Mouse (Mus musculus) heart, embryonic 11.5 days (tissue): ENCODE data around the gene Efna3. TPM values are rescaled to one million over a fixed set of nuclear protein-coding genes. Genes with fewer than 3 reads are reported as not detected.

Experiments used
- ATAC-seq: fragments of 200-750 bp; cut with Nextera tagmentation; replicated peaks from 2 replicates; pipeline ENCODE4 v1.8.0; 2017; ENCODE audit warnings: moderate library complexity; ENCODE audit not compliant: insufficient number of reproducible peaks, low FRiP score, low TSS enrichment
- H3K27ac ChIP-seq: fragments of 300-500 bp; sonication (generic); 2 replicates; pipeline ENCODE4 v1.5.1; 2014; ENCODE audit warnings: mild to moderate bottlenecking, low read depth, low read length
- H3K27me3 ChIP-seq: fragments of 300-500 bp; sonication (generic); 2 replicates; pipeline ENCODE4 v1.6.1; 2014; ENCODE audit warnings: mild to moderate bottlenecking, low read length, mixed read lengths; ENCODE audit not compliant: control insufficient read depth, insufficient read depth
- H3K36me3 ChIP-seq: fragments of 300-500 bp; sonication (generic); 2 replicates; pipeline ENCODE4 v1.6.1; 2014; ENCODE audit warnings: mild to moderate bottlenecking, low read length, moderate library complexity, mixed read lengths; ENCODE audit not compliant: control insufficient read depth, insufficient read depth
- H3K4me1 ChIP-seq: fragments of 300-500 bp; sonication (generic); 2 replicates; pipeline ENCODE4 v1.6.1; 2014; ENCODE audit warnings: low read length; ENCODE audit not compliant: control insufficient read depth, insufficient read depth
- H3K4me2 ChIP-seq: fragments of 300-500 bp; sonication (generic); 2 replicates; pipeline ENCODE4 v1.6.1; 2014; ENCODE audit warnings: mild to moderate bottlenecking, moderate library complexity
- H3K4me3 ChIP-seq: fragments of 300-500 bp; sonication (generic); 2 replicates; pipeline ENCODE4 v1.5.1; 2014; ENCODE audit warnings: low read depth, low read length
- H3K9ac ChIP-seq: fragments of 300-500 bp; sonication (generic); 2 replicates; pipeline ENCODE4 v1.6.1; 2014; ENCODE audit warnings: mild to moderate bottlenecking, low read depth, low read length, moderate library complexity
- H3K9me3 ChIP-seq: fragments of 300-500 bp; sonication (generic); replicated peaks from 2 replicates; pipeline ENCODE4 v1.6.1; 2016; ENCODE audit warnings: low read length; ENCODE audit not compliant: control insufficient read depth
- WGBS: fragments of 180-500 bp; shearing (Covaris S2); extraction: QIAGEN DNeasy Blood & Tissue Kit; methylation state at CpG from one replicate; pipeline ENCODE4 v1.1.7; 2014; ENCODE audit not compliant: insufficient replicate concordance; 5-methylcytosine and 5-hydroxymethylcytosine counted together
- polyA plus RNA-seq: library from polyadenylated mRNA; unstranded; fragments of >200 nt; fragmentation: Nextera tagmentation; extraction: Ambion mirVana; gene quantifications from 2 replicates; pipeline ENCODE4 v1.2.1, GENCODE M21; 2014

Gene Efna3
- polyA plus RNA-seq, 1 experiment from 2014 or later = 1.9 TPM

DNA sequence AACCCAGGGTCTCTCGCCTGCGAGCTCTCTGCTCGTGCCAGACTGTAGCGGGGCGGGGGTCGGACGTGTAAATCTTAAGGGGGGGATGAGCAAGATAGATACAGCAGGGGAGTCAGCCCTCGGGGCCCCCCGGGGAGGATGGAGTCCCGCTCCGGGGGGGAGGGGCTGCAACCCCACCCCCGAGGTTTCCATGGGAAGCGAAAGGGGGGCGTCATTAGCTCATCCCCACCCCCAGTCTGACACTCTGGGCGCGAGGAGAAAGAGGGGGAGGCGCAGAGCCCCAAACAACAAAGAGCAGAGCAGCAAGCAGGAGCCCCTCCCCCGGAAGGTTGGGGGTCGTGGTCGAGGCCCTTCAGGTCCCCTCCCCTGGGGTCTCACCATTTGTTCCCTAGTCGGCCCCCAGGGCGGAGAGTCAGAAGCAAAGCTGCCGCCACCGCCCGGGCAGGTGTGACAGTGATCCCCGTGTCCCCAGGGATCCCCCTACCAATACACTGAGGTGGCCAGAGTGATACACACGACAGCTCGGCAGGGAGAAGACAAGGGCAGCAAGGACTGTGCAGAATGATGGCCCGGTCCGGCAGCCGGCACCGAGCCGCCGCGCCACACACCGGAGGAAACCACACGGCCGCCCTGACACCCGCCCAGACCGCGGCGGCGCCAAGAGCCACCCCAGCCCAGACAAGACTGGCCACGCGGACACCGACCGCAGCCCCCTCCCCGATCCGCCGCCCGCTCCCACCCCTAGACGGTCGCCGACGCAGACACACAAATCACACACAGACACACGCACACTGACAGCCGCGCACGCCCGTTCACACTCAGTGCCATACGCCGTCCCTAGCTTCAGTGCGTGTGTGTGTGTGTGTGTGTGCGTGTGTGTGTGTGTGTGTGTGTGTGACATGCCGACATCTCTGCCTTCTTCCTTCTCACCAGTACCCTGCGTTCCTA is 1.3 kb downstream of the Efna3 start:
- H3K4me1 ChIP-seq = peaks cover 39% of the 10 kb centered on the region
- peak overlapping the region; percentile 92 for H3K4me2 ChIP-seq
- 1% methylated on average over 59 of the region's 66 CpGs for WGBS
- no peak for ATAC-seq
- H3K9me3 ChIP-seq = no peaks in the 10 kb centered on the region
- H3K4me3 ChIP-seq = peak overlapping the region; percentile 66
- H3K27ac ChIP-seq = no peak overlapping the region
- peaks cover 68% of the 10 kb centered on the region for H3K27me3 ChIP-seq
- H3K36me3 ChIP-seq = no peaks in the 10 kb centered on the region
- peak overlapping the region; percentile 62; the same call in 1 of the 2 replicates for H3K9ac ChIP-seq

DNA sequence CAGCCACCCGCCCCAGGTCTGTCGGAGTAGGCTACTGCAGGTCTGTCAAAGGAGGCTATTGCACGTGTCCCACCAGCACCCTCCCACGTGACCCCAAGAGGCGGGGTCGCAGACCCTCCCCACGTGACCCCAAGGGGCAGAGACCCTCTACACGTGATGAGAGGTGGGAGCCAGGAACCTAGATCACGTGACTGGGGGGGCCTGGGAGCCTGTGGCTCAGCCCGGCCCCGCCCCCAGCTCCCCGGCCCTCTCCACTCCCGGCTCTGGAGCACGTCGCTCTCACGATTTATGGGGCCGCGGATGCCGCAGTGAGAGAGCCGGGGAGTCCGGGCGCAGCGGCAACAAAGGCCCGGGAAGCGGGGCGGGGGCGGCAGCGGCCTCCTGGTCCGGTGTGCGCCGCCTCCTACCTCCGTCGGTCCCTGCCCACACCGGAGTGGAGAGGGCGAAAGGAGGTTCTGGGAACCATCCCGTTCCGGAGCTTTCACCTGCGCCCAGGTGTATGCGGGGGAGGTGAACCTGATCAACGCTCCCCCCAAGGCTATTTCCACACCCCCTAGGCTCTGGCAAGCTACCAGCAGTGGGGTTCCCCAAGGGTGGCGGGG is 2.1 kb downstream of the Efna3 start:
- H3K27me3 ChIP-seq = peaks cover 72% of the 10 kb centered on the region
- H3K4me1 ChIP-seq = peaks cover 45% of the 10 kb centered on the region
- 0 out of 2 replicates have a peak, but pooled peaks have one; percentile 31 for ATAC-seq
- peak overlapping the region; percentile 62; the same call in 1 of the 2 replicates for H3K9ac ChIP-seq
- under 1% methylated on average over 37 of the region's 41 CpGs for WGBS
- H3K36me3 ChIP-seq = no peaks in the 10 kb centered on the region
- H3K9me3 ChIP-seq = no peaks in the 10 kb centered on the region
- H3K4me2 ChIP-seq = peak overlapping the region; percentile 92
- H3K4me3 ChIP-seq = peak overlapping the region; percentile 66
- H3K27ac ChIP-seq = no peak overlapping the region

DNA sequence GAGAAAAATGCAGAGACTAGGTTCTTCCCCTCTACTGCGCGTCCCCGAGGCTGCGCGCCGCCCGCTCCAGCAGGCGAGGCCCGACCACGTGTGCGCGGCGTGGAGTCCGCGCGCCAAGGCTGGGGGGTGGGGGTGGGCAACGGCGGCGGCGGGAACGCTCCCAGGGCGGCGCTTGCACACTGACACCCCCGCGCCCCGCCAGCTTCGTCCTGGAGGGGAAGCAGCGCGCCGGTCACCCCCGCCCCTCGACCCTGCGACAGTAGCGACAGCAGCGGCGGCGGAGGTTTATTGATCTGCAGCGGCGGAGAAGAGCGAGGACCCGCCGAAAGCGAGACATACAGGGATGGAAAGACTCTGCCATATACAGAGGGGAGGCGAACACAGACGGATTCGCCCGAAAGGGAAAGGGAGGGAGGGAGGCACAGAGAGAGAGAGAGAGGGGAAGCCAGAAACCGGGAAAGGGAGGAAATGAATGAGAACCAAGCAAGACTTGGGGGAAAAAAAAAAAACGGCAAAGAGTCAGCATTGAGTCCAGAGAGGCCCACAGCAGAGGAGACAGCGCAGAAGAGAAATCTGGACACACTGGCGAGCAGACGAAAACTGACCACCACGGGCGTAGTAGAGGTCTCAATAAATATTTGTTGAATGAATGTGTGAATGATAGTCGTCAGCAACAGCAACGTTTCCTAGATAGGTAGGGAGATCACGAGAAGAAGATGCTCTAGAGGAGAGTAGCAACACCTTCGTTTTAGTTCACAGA is 3.0 kb downstream of the Efna3 start:
- H3K4me3 ChIP-seq = peak overlapping the region; percentile 66
- H3K36me3 ChIP-seq = no peaks in the 10 kb centered on the region
- H3K4me2 ChIP-seq = peak overlapping the region; percentile 92
- peaks cover 72% of the 10 kb centered on the region for H3K27me3 ChIP-seq
- no peak overlapping the region for H3K27ac ChIP-seq
- peak overlapping the region; percentile 58; the same call in 1 of the 2 replicates for H3K9ac ChIP-seq
- no peaks in the 10 kb centered on the region for H3K9me3 ChIP-seq
- H3K4me1 ChIP-seq = peaks cover 53% of the 10 kb centered on the region
- no peak for ATAC-seq
- 4% methylated on average over 57 of the region's 58 CpGs for WGBS

DNA sequence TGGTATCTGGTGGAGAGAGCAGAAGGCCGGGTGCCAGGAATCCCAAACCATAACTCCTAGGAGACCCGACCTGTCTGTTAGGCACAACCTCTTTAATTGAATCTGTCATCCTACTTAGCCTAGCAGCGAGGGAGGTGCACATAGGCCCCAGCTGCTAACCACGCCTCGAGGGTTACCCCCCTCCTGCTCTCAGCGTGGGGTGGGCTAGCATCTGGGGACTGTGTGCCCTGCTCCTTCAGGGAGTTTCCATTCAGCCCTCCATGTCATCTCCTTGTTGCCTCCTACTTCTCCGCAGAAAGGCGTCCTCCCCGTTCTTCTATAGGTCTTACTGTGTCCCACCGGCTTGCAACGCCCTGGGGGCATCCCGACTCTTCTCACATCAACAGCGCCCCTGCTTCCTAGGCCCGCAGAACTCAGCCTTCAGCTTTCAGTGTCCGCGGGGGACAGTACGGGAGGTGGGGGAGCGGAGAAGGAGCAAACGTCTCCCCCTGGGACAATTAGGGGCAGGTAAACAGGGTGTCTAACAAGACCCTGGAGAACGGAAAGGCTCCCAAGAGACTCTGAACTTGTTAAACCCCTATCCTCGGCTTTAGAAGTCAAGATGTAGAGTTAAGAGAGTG is 3.7 kb downstream of the Efna3 start:
- Histone ChIP-seq H3K9me3 (no peaks in the 10 kb centered on the region), H3K4me3 (peak overlapping the region; percentile 66), H3K4me2 (peak overlapping the region; percentile 92), H3K27ac (no peak overlapping the region), H3K4me1 (peaks cover 53% of the 10 kb centered on the region), H3K9ac (peak overlapping the region; percentile 58; the same call in 1 of the 2 replicates), H3K27me3 (peaks cover 72% of the 10 kb centered on the region), H3K36me3 (no peaks in the 10 kb centered on the region)
- ATAC-seq = no peak
- WGBS = 8% methylated on average over 21 of the region's 21 CpGs

DNA sequence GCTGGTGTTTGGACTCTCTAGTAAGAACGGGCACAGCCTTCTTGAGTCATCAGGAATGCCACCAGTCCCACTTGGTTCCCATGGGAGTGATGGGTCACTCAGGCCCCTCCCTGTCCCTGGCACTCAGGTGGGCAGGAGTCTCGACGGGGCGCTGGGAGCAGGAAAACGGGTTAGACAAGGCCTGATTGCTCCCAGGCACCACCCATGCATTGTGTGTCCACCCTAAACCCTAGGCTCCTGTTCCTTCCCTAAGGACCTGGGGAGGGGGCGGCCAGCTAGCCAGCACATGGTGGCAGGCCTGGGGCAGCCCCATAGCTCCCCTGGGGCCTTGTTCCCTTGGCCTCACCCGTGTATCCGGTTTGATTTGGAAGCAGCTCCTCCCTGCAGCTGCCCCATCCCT is 4.4 kb downstream of the Efna3 start:
- H3K4me3 ChIP-seq = no peak overlapping the region
- 68% methylated on average over 8 of the region's 8 CpGs for WGBS
- no peak overlapping the region for H3K9ac ChIP-seq
- no peaks in the 10 kb centered on the region for H3K36me3 ChIP-seq
- no peak for ATAC-seq
- H3K27me3 ChIP-seq = peaks cover 68% of the 10 kb centered on the region
- H3K9me3 ChIP-seq = no peaks in the 10 kb centered on the region
- H3K27ac ChIP-seq = no peak overlapping the region
- no peak overlapping the region for H3K4me2 ChIP-seq
- peaks cover 53% of the 10 kb centered on the region for H3K4me1 ChIP-seq

DNA sequence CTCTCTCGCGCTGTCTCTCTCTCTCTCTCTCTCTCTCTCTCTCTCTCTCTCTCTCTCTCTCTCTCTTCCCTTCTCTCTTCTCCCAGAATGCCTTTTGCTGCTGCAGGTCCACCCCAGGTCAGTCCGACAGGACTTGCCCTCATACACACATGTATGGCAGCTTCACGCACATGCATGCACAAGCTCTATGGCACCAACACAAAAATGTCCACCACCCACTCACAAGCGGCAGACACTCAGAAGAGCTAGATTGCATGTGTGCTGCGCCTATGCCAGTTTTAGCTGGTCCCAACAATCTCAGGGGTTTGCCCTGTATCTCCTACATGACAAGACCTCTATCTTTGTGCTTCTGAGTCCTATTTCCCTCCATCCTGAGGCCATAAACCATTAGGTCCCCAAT is 5.5 kb downstream of the Efna3 start:
- no peak overlapping the region for H3K4me3 ChIP-seq
- no peak overlapping the region for H3K9ac ChIP-seq
- peaks cover 58% of the 10 kb centered on the region for H3K27me3 ChIP-seq
- no peak for ATAC-seq
- no peaks in the 10 kb centered on the region for H3K9me3 ChIP-seq
- H3K4me2 ChIP-seq = 0 out of 2 replicates have a peak overlapping the region, but pooled peaks have one; percentile 19
- peaks cover 48% of the 10 kb centered on the region for H3K4me1 ChIP-seq
- H3K27ac ChIP-seq = no peak overlapping the region
- H3K36me3 ChIP-seq = no peaks in the 10 kb centered on the region
- 57% methylated on average over 6 of the region's 6 CpGs for WGBS

DNA sequence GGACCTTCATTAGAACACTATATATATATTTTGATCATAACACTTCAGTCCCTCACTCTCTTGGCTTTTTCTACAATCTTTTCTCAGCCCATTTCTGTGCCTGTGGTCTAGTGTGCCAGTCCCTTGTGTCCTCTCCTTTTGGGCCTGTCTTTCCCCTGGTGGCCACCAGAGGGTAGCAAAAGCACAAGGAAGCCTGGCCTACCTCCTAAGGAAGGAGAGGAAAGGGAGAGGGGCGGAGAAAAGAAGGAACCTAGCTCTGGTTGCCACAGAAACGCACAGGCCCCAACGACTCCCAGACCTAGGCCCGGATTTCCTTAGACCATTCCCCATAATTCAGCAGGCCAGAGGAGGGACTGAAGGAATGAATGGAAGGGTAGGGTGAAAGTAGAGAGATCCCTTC is 5.9 kb downstream of the Efna3 start:
- H3K4me3 ChIP-seq = no peak overlapping the region
- no peak overlapping the region for H3K9ac ChIP-seq
- peaks cover 53% of the 10 kb centered on the region for H3K27me3 ChIP-seq
- H3K36me3 ChIP-seq = no peaks in the 10 kb centered on the region
- H3K9me3 ChIP-seq = no peaks in the 10 kb centered on the region
- peaks cover 45% of the 10 kb centered on the region for H3K4me1 ChIP-seq
- H3K27ac ChIP-seq = no peak overlapping the region
- 2% methylated on average over 4 of the region's 4 CpGs for WGBS
- peak overlapping the region; percentile 19; the same call in 1 of the 2 replicates for H3K4me2 ChIP-seq
- ATAC-seq = no peak
